Mouse (Mus musculus) adrenal gland, postnatal 0 days (tissue): ENCODE measurements around the gene Cpt2. TPM values are rescaled to one million over a fixed set of nuclear protein-coding genes. Genes with fewer than 3 reads are reported as not detected.

Experiments
- polyA plus RNA-seq: library from polyadenylated mRNA; unstranded; fragments of >200 nt; fragmentation: Nextera tagmentation; extraction: Ambion mirVana; gene quantifications from 2 replicates; pipeline ENCODE4 v1.2.1, GENCODE M21; 2015

Gene Cpt2
- 48.6 and 92.1 TPM in 2 replicates for polyA plus RNA-seq

GRCm38 (mm10) chr4:107923145-107923802 lies at the start of gene Cpt2:
Gene Cpt2, minus strand, starts transcription at chr4:107923610.

GRCm38 (mm10) chr4:107967966-107968682 lies 44.7 kb upstream of the Cpt2 start, which contains the start of gene Slc1a7:
Gene Slc1a7, plus strand, starts transcription at chr4:107968332.

GRCm38 (mm10) chr4:107889731-107890432 lies 33.5 kb downstream of the Cpt2 start, which contains the start of gene 0610037L13Rik:
Gene 0610037L13Rik, plus strand, starts transcription at chr4:107889813.

GRCm38 (mm10) chr4:107879254-107880050 lies 44.0 kb downstream of the Cpt2 start, which contains the start of gene Magoh:
Gene Magoh, plus strand, starts transcription at chr4:107879755.

Other genes with a start within 250 kb of the Cpt2 start
- gene Dmrtb1, start 239.4 kb downstream of the Cpt2 start, polyA plus RNA-seq = not detected in 2 replicates
- 1.8 and 3.2 TPM in 2 replicates for gene Lrp8, start 121.3 kb downstream of the Cpt2 start, polyA plus RNA-seq
- gene Magoh, start 43.9 kb downstream of the Cpt2 start, polyA plus RNA-seq = 223 and 356 TPM in 2 replicates
- 169 and 190 TPM in 2 replicates for gene 0610037L13Rik, start 33.8 kb downstream of the Cpt2 start, polyA plus RNA-seq
- 0.52 and 0.58 TPM in 2 replicates for gene Slc1a7, start 44.7 kb upstream of the Cpt2 start, polyA plus RNA-seq
- 6.5 and 20.0 TPM in 2 replicates for gene Podn, start 172.8 kb upstream of the Cpt2 start, polyA plus RNA-seq
- gene Scp2, start 221.4 kb upstream of the Cpt2 start, polyA plus RNA-seq = 422 and 442 TPM in 2 replicates
- gene Echdc2, start 241.8 kb upstream of the Cpt2 start, polyA plus RNA-seq = 29.6 and 40.9 TPM in 2 replicates